Mouse (Mus musculus): ENCODE data around the gene Cox6b1. TPM values are rescaled to one million over a fixed set of nuclear protein-coding genes. Genes with fewer than 3 reads are reported as not detected.

Cox6b1 gene
- total RNA-seq, 2 experiments from 2014 or later = 1,025 to 1,032 TPM

- DNase-seq (ENCODE audit: low spot score in 2 of 2) = peak in 1 of 2 experiments; percentile 61
These were observed 37.9 kb downstream of the Cox6b1 start for GRCm38 (mm10) chr7:30587842-30588667.

GRCm38 (mm10) chr7:30586455-30587020 is 39.4 kb downstream of the Cox6b1 start:
- no peak for DNase-seq (ENCODE audit: low spot score in 2 of 2)

- no peak for DNase-seq (ENCODE audit: low spot score in 2 of 2)
These were observed 40.8 kb downstream of the Cox6b1 start for GRCm38 (mm10) chr7:30585170-30585569.

- DNase-seq (ENCODE audit: low spot score in 2 of 2) = no peak
These were observed 41.6 kb downstream of the Cox6b1 start for GRCm38 (mm10) chr7:30584339-30584738.

GRCm38 (mm10) chr7:30581547-30581946 is 44.4 kb downstream of the Cox6b1 start:
- DNase-seq (ENCODE audit: low spot score in 2 of 2) = no peak

GRCm38 (mm10) chr7:30579950-30580349 is 46.0 kb downstream of the Cox6b1 start:
- DNase-seq (ENCODE audit: low spot score in 2 of 2) = no peak

- peak in 1 of 2 experiments; percentile 53 for DNase-seq (ENCODE audit: low spot score in 2 of 2)
These were observed 53.0 kb downstream of the Cox6b1 start for GRCm38 (mm10) chr7:30572969-30573368.

- DNase-seq (ENCODE audit: low spot score in 2 of 2) = no peak
These were observed 53.6 kb downstream of the Cox6b1 start for GRCm38 (mm10) chr7:30572389-30572788.

GRCm38 (mm10) chr7:30567555-30567954 is 58.4 kb downstream of the Cox6b1 start:
- DNase-seq (ENCODE audit: low spot score in 2 of 2) = no peak

Small RNA genes within 50 kb of the gene (microRNA-seq; reads per million reads assigned to microRNA genes)
- gene Mir3569 = not detected

Other genes starting within 250 kb of the Cox6b1 start
- 10 to 100 TPM; 24.9 to 33.3 TPM for gene Tyrobp, start 212.4 kb downstream of the Cox6b1 start, total RNA-seq (2021)
- under 1 TPM in 1 of 2 experiments, not detected in 1; 0.74 TPM for gene Hcst, start 206.3 kb downstream of the Cox6b1 start, total RNA-seq (2021)
- under 1 TPM; 0.56 to 0.67 TPM for gene Nfkbid, start 204.4 kb downstream of the Cox6b1 start, total RNA-seq (2021)
- gene Aplp1, start 180.6 kb downstream of the Cox6b1 start, total RNA-seq (2021) = 1 to 10 TPM; 3.5 to 4.2 TPM
- under 1 TPM; 0.39 to 0.93 TPM for gene Kirrel2, start 168.5 kb downstream of the Cox6b1 start, total RNA-seq (2021)
- gene Nphs1, start 167.8 kb downstream of the Cox6b1 start, total RNA-seq (2021) = not detected
- gene Prodh2, start 132.5 kb downstream of the Cox6b1 start, total RNA-seq (2021) = under 1 TPM in 1 of 2 experiments, not detected in 1; 0.44 TPM
- gene Arhgap33, start 91.1 kb downstream of the Cox6b1 start, total RNA-seq (2021) = 1 to 10 TPM; 9.6 to 9.8 TPM
- 100 to 1,000 TPM; 182 to 186 TPM for gene Hspb6, start 74.0 kb downstream of the Cox6b1 start, total RNA-seq (2021)
- 10 to 100 TPM; 10.1 to 10.4 TPM for gene Proser3, start 73.9 kb downstream of the Cox6b1 start, total RNA-seq (2021)
- gene Lin37, start 66.3 kb downstream of the Cox6b1 start, total RNA-seq (2021) = 10 to 100 TPM; 17.3 to 18.6 TPM
- gene U2af1l4, start 62.9 kb downstream of the Cox6b1 start, total RNA-seq (2021) = 10 to 100 TPM; 55.6 to 62.4 TPM
- 1 to 10 TPM; 2.6 to 2.9 TPM for gene Gm49396, start 62.8 kb downstream of the Cox6b1 start, total RNA-seq (2021)
- gene Psenen, start 62.5 kb downstream of the Cox6b1 start, total RNA-seq (2021) = 100 to 1,000 TPM in 1 of 2 experiments, 10 to 100 TPM in 1; 87.0 to 103 TPM
- gene Igflr1, start 60.7 kb downstream of the Cox6b1 start, total RNA-seq (2021) = 1 to 10 TPM; 1.5 to 1.7 TPM
- 10 to 100 TPM; 34.0 to 34.2 TPM for gene Kmt2b, start 37.4 kb downstream of the Cox6b1 start, total RNA-seq (2021)
- not detected for gene Zbtb32, start 27.2 kb downstream of the Cox6b1 start, total RNA-seq (2021)
- gene Upk1a, start 13.3 kb downstream of the Cox6b1 start, total RNA-seq (2021) = under 1 TPM; 0.32 to 0.67 TPM
- gene Etv2, start 9.7 kb upstream of the Cox6b1 start, total RNA-seq (2021) = not detected
- 10 to 100 TPM; 54.6 to 56.2 TPM for gene Rbm42, start 24.2 kb upstream of the Cox6b1 start, total RNA-seq (2021)
- gene Haus5, start 38.8 kb upstream of the Cox6b1 start, total RNA-seq (2021) = 10 to 100 TPM in 1 of 2 experiments, 1 to 10 TPM in 1; 7.1 to 10.4 TPM
- gene Pmis2, start 45.5 kb upstream of the Cox6b1 start, total RNA-seq (2021) = not detected
- not detected for gene 2200002J24Rik, start 72.8 kb upstream of the Cox6b1 start, total RNA-seq (2021)
- not detected for gene Atp4a, start 86.1 kb upstream of the Cox6b1 start, total RNA-seq (2021)
- 100 to 1,000 TPM; 144 to 145 TPM for gene Tmem147, start 103.4 kb upstream of the Cox6b1 start, total RNA-seq (2021)
- gene Gapdhs, start 117.5 kb upstream of the Cox6b1 start, total RNA-seq (2021) = not detected
- gene Sbsn, start 125.3 kb upstream of the Cox6b1 start, total RNA-seq (2021) = 1 to 10 TPM; 4.1 to 4.6 TPM
- 1 to 10 TPM in 1 of 2 experiments, under 1 TPM in 1; 0.86 to 1.2 TPM for gene Dmkn, start 137.6 kb upstream of the Cox6b1 start, total RNA-seq (2021)
- 10 to 100 TPM; 13.2 to 13.9 TPM for gene Krtdap, start 161.7 kb upstream of the Cox6b1 start, total RNA-seq (2021)
- 1 to 10 TPM; 1.8 to 2.5 TPM for gene Ffar2, start 197.6 kb upstream of the Cox6b1 start, total RNA-seq (2021)
- gene Ffar3, start 230.0 kb upstream of the Cox6b1 start, total RNA-seq (2021) = not detected
- not detected for gene Ffar1, start 235.4 kb upstream of the Cox6b1 start, total RNA-seq (2021)

Measured in gastrocnemius, postnatal 4 days (tissue).